Mouse (Mus musculus): ENCODE data around the gene Soga1.

DNA sequence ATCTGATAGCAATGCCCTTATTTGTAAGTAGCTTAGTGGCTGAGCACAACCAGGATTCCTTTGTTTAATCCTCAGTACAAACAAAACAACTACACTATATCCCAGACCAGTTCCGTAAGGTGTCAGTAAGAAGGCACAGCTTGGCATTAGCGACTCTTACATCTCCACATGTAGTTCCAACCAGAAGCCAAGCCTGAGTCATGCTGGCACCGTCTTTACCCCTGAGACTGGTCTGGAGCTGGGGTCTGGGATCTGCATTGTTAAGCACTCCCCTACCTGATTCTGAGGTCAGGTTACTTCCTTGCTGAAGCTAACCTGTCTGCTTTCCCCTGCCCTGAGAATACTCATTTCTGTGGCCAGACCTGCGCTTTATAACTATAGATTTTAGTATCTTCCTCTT is 110.6 kb downstream of the Soga1 start:
- no peak for TF ChIP-seq CTCF (IDR thresholded peaks at IDR 0.05; ENCODE audit: low read depth)
- no peak for TF ChIP-seq EP300 (IDR thresholded peaks at IDR 0.05; ENCODE audit: low read depth)
